7 mouse cellular contexts compared by ENCODE assay signal in genomic region chr9:20869246-20869645, GRCm38 (mm10). TPM values are rescaled to one million over a fixed set of nuclear protein-coding genes. Genes with fewer than 3 reads are reported as not detected.
A peak's percentile ranks its signal among the peaks of the same experiment; 100 is the strongest.
DNase-seq lines count a peak whose midpoint lies in the region; ATAC-seq and TF ChIP-seq lines count a peak whose summit lies in the region.

No protein-coding gene starts in this region.

- H3K4me2 ChIP-seq in lung, postnatal 0 days (replicated peaks; ENCODE audit: low read depth, low read length), result peak overlapping the region; percentile 82

- 0 out of 2 replicates have a peak, but pooled peaks cover 7% of the 10 kb centered on the region for H3K36me3 ChIP-seq in lung, postnatal 0 days (ENCODE audit: insufficient read depth, low read length)

- peak overlapping the region; percentile 52 for H3K9ac ChIP-seq in lung, postnatal 0 days (replicated peaks; ENCODE audit: low read depth)

- TF ChIP-seq CTCF in lung, postnatal 0 days (IDR thresholded peaks at IDR 0.05), result no peak

- 0 out of 2 replicates have a peak, but pooled peaks cover 5% of the 10 kb centered on the region for H3K27me3 ChIP-seq in lung, postnatal 0 days (replicated peaks; ENCODE audit: insufficient read depth, low read length)

- peak overlapping the region; percentile 74 for H3K4me3 ChIP-seq in lung, postnatal 0 days (ENCODE audit: low read depth, low read length)

- peak; percentile 36 for ATAC-seq in lung, postnatal 0 days

- H3K4me1 ChIP-seq in lung, postnatal 0 days (ENCODE audit: insufficient read depth, low read depth, low read length), result peaks cover 4% of the 10 kb centered on the region; the same call in 1 of the 2 replicates

- TF ChIP-seq EP300 in lung, postnatal 0 days (IDR thresholded peaks at IDR 0.05), result no peak

- no peak overlapping the region for H3K27ac ChIP-seq in lung, postnatal 0 days (ENCODE audit: low read length)

- peak; percentile 54 for DNase-seq in kidney, postnatal 10 days
- no peak for DNase-seq in kidney, postnatal 36 days
- DNase-seq in brain, adult 2 months (ENCODE audit: low read depth, low spot score), result peak; percentile 50
- DNase-seq in heart, postnatal 4 days, result peak; percentile 37
- peak; percentile 49 for DNase-seq in lung, postnatal 0 days (ENCODE audit: low spot score)
- no peak for DNase-seq in right cerebral cortex, adult 18-20 months
- no peak for DNase-seq in layer of hippocampus, postnatal 10 days (ENCODE audit: low spot score in 2 of 2)

- H3K9me3 ChIP-seq in lung, postnatal 0 days (ENCODE audit: low read length), result no peaks in the 10 kb centered on the region

- 7% methylated on average over 19 of the region's 19 CpGs for WGBS in lung, postnatal 0 days

RNA-seq across cellular contexts. Expression of gene A230050P20Rik, which starts 0.8 kb away (rescaled TPM):
- 1 to 10 TPM; 6.4 to 7.2 TPM for total RNA-seq in heart, postnatal 4 days (2021)
- polyA plus RNA-seq in lung, postnatal 0 days (2015; fragmentation: Nextera tagmentation; extraction: Ambion mirVana), result 9.3 and 12.3 TPM in 2 replicates
- 10 to 100 TPM; 48.2 to 55.5 TPM for total RNA-seq in layer of hippocampus, postnatal 10 days (2021)

RNA-seq across cellular contexts. Expression of gene Angptl6, which starts 10.3 kb away (rescaled TPM):
- 1 to 10 TPM; 1.6 to 1.7 TPM for total RNA-seq in heart, postnatal 4 days (2021)
- polyA plus RNA-seq in lung, postnatal 0 days (2015; fragmentation: Nextera tagmentation; extraction: Ambion mirVana), result 3.2 and 3.3 TPM in 2 replicates
- 10 to 100 TPM; 10.4 to 12.8 TPM for total RNA-seq in layer of hippocampus, postnatal 10 days (2021)

RNA-seq across cellular contexts. Expression of gene Ppan, which starts 18.7 kb away (rescaled TPM):
- 10 to 100 TPM; 18.4 to 19.6 TPM for total RNA-seq in heart, postnatal 4 days (2021)
- 20.9 and 22.1 TPM in 2 replicates for polyA plus RNA-seq in lung, postnatal 0 days (2015; fragmentation: Nextera tagmentation; extraction: Ambion mirVana)
- total RNA-seq in layer of hippocampus, postnatal 10 days (2021), result 10 to 100 TPM; 28.9 to 35.8 TPM

RNA-seq across cellular contexts. Expression of gene Eif3g, which starts 29.2 kb away (rescaled TPM):
- total RNA-seq in heart, postnatal 4 days (2021), result 100 to 1,000 TPM; 116 to 126 TPM
- polyA plus RNA-seq in lung, postnatal 0 days (2015; fragmentation: Nextera tagmentation; extraction: Ambion mirVana), result 174 and 177 TPM in 2 replicates
- 100 to 1,000 TPM; 137 to 144 TPM for total RNA-seq in layer of hippocampus, postnatal 10 days (2021)

RNA-seq across cellular contexts. Expression of gene Rdh8, which starts 50.9 kb away (rescaled TPM):
- not detected for total RNA-seq in heart, postnatal 4 days (2021)
- not detected in 2 replicates for polyA plus RNA-seq in lung, postnatal 0 days (2015; fragmentation: Nextera tagmentation; extraction: Ambion mirVana)
- total RNA-seq in layer of hippocampus, postnatal 10 days (2021), result not detected

Comparison
In these comparisons a context has a peak if more than half of its experiments do, and no peak if none do; other contexts are left out.
1. DNase-seq: peak in kidney, postnatal 10 days (single experiment), brain, adult 2 months (single experiment), heart, postnatal 4 days (single experiment) and lung, postnatal 0 days (single experiment); none in kidney, postnatal 36 days (0 of 2), right cerebral cortex, adult 18-20 months (single experiment) and layer of hippocampus, postnatal 10 days (0 of 2).
2. RNA of gene A230050P20Rik, which starts 0.8 kb away (total RNA-seq): 48.2 to 55.5 TPM in layer of hippocampus, postnatal 10 days; 6.4 to 7.2 TPM in heart, postnatal 4 days; every median in the first group is over 4 times any median in the second.
3. RNA of gene Angptl6, which starts 10.3 kb away (total RNA-seq): 10.4 to 12.8 TPM in layer of hippocampus, postnatal 10 days; 1.6 to 1.7 TPM in heart, postnatal 4 days; every median in the first group is over 4 times any median in the second.